ENCODE assay signal across 24 mouse cellular contexts in genomic region chr4:34529379-34529778, GRCm38 (mm10). TPM values are rescaled to one million over a fixed set of nuclear protein-coding genes. Genes with fewer than 3 reads are reported as not detected.
A peak's percentile ranks its signal among the peaks of the same experiment; 100 is the strongest.
DNase-seq lines count a peak whose midpoint lies in the region; TF ChIP-seq lines count a peak whose summit lies in the region.
"Had no signal": no experiment of that assay in that cellular context is flagged by ENCODE, and none has a peak within 500 bp of the region (broad histone marks: within the 10 kb centered on the region; RNA-seq: fewer than 3 reads in every experiment).

No protein-coding gene starts in this region.

- no peak for TF ChIP-seq POLR2A in cerebellum, adult 2 months (IDR thresholded peaks at IDR 0.05; ENCODE audit: borderline replicate concordance, insufficient read depth, low read length)

- no peaks in the 10 kb centered on the region for H3K27me3 ChIP-seq in cerebellum, adult 2 months (ENCODE audit: control insufficient read depth, insufficient read depth, low read length)
- H3K27me3 ChIP-seq: CH12.LX; embryonic facial prominence, embryonic 13.5 days; forebrain, embryonic 12.5 days; forebrain, embryonic 15.5 days; heart, embryonic 13.5 days; hindbrain, embryonic 12.5 days; hindbrain, embryonic 15.5 days; Patski had no signal

- TF ChIP-seq CTCF in cerebellum, adult 2 months (IDR thresholded peaks at IDR 0.05; ENCODE audit: borderline replicate concordance, insufficient read depth, low read depth, low read length): no peak
- no peak for TF ChIP-seq CTCF in layer of hippocampus, adult 2 months (conservative IDR thresholded peaks at IDR 0.05)

- peak overlapping the region; percentile 64 for H3K27ac ChIP-seq in cerebellum, adult 2 months (ENCODE audit: insufficient read depth, low read length)
- 0 out of 2 replicates have a peak overlapping the region, but pooled peaks have one; percentile 1 for H3K27ac ChIP-seq in layer of hippocampus, adult 2 months
- H3K27ac ChIP-seq: embryonic facial prominence, embryonic 10.5 days; embryonic facial prominence, embryonic 13.5 days; forebrain, embryonic 12.5 days; forebrain, embryonic 15.5 days; heart, adult 2 months; heart, embryonic 10.5 days; heart, embryonic 13.5 days; hindbrain, embryonic 12.5 days; hindbrain, embryonic 15.5 days had no signal

- no peak overlapping the region for H3K4me3 ChIP-seq in cerebellum, adult 2 months (replicated peaks; ENCODE audit: insufficient read depth, low read depth, low read length)
- H3K4me3 ChIP-seq in layer of hippocampus, adult 2 months: no peak overlapping the region
- H3K4me3 ChIP-seq: embryonic facial prominence, embryonic 10.5 days; embryonic facial prominence, embryonic 13.5 days; erythroblast, embryonic 14.5 days; forebrain, embryonic 12.5 days; forebrain, embryonic 15.5 days; heart, adult 2 months; heart, embryonic 10.5 days; heart, embryonic 13.5 days; hindbrain, embryonic 12.5 days; hindbrain, embryonic 15.5 days had no signal

- DNase-seq in cerebellum, adult 2 months: peak in 1 of 2 experiments; percentile 24
- DNase-seq in cerebellum, adult 11 months: no peak
- peak; percentile 32 to 46 for DNase-seq in cerebellum, postnatal 14 days
- no peak for DNase-seq in cerebellum, postnatal 4 days (ENCODE audit: low spot score in 2 of 2)
- no peak for DNase-seq in layer of hippocampus, adult 2 months (ENCODE audit: low spot score in 2 of 2)
- DNase-seq in layer of hippocampus, adult 8-10 months (ENCODE audit: low spot score in 2 of 2): no peak
- DNase-seq: adrenal gland, adult 2 months; adrenal gland, postnatal 14 days; B cell, adult 2 months; embryo, embryonic 11 days; gastrocnemius, postnatal 25 days; heart, adult 2 months; kidney, adult 2 months had no signal

- peaks cover 4% of the 10 kb centered on the region for H3K4me1 ChIP-seq in cerebellum, adult 2 months (ENCODE audit: control insufficient read depth, insufficient read depth, low read length)
- H3K4me1 ChIP-seq: embryonic facial prominence, embryonic 10.5 days; embryonic facial prominence, embryonic 13.5 days; forebrain, embryonic 12.5 days; forebrain, embryonic 15.5 days; heart, embryonic 10.5 days; heart, embryonic 13.5 days; hindbrain, embryonic 12.5 days; hindbrain, embryonic 15.5 days had no signal

- 30% methylated on average over 4 of the region's 4 CpGs for WGBS in cerebellum, adult 2 months

RNA-seq across cellular contexts. Expression of gene Akirin2, which starts 21.4 kb away (rescaled TPM):
- polyA plus RNA-seq in cerebellum, adult 2 months (2012; rRNA removed): 67.1 and 72.2 TPM in 2 replicates
- 100 to 1,000 TPM in 1 of 2 experiments, 10 to 100 TPM in 1; 96.0 to 103 TPM for total RNA-seq in layer of hippocampus, adult 2 months (2021)
- total RNA-seq in layer of hippocampus, adult 8-10 months (2022): 10 to 100 TPM; 84.1 to 98.1 (median 93.1) TPM

Comparison
In these comparisons a context has a peak if more than half of its experiments do, and no peak if none do; other contexts are left out.
1. DNase-seq: peak in cerebellum, postnatal 14 days (2 of 2); none in cerebellum, adult 11 months (single experiment), cerebellum, postnatal 4 days (0 of 2), layer of hippocampus, adult 2 months (0 of 2) and layer of hippocampus, adult 8-10 months (0 of 2).